Mouse (Mus musculus): ENCODE results near the gene Mthfr. TPM values are rescaled to one million over a fixed set of nuclear protein-coding genes. Genes with fewer than 3 reads are reported as not detected.

Gene Mthfr
- polyA plus RNA-seq, 1 experiment from 2014 or later: 20.4 TPM

- ATAC-seq (ENCODE audit: insufficient read depth) (no peak), DNase-seq (peak; percentile 36)
- Histone ChIP-seq H3K27ac (ENCODE audit: low read depth) (no peak overlapping the region), H3K4me3 (ENCODE audit: low read depth, low read length) (no peak overlapping the region), H3K9ac (no peak overlapping the region), H3K9me3 (ENCODE audit: low read depth, low read length) (no peaks in the 10 kb centered on the region), H3K27me3 (ENCODE audit: insufficient read depth, low read length) (no peaks in the 10 kb centered on the region), H3K4me1 (ENCODE audit: insufficient read depth) (peaks cover 13% of the 10 kb centered on the region), H3K4me2 (no peak overlapping the region), H3K36me3 (ENCODE audit: insufficient read depth) (peaks cover 16% of the 10 kb centered on the region; the same call in 1 of the 2 replicates)
- WGBS: 10% methylated on average over 7 of the region's 8 CpGs
- TF ChIP-seq CTCF (IDR thresholded peaks at IDR 0.05; ENCODE audit: low read depth): no peak
Measured at GRCm38 (mm10) chr4:148084261-148084714, 45.4 kb downstream of the Mthfr start.

GRCm38 (mm10) chr4:148085131-148085906 lies 46.4 kb downstream of the Mthfr start:
- no peak overlapping the region for H3K4me2 ChIP-seq
- 40% methylated on average over 10 of the region's 10 CpGs for WGBS
- H3K27me3 ChIP-seq (ENCODE audit: insufficient read depth, low read length): no peaks in the 10 kb centered on the region
- peaks cover 13% of the 10 kb centered on the region for H3K4me1 ChIP-seq (ENCODE audit: insufficient read depth)
- DNase-seq: no peak
- no peak overlapping the region for H3K9ac ChIP-seq
- no peak overlapping the region for H3K4me3 ChIP-seq (ENCODE audit: low read depth, low read length)
- no peak for ATAC-seq (ENCODE audit: insufficient read depth)
- peaks cover 7% of the 10 kb centered on the region; the same call in 1 of the 2 replicates for H3K36me3 ChIP-seq (ENCODE audit: insufficient read depth)
- no peak for TF ChIP-seq CTCF (IDR thresholded peaks at IDR 0.05; ENCODE audit: low read depth)
- no peak overlapping the region for H3K27ac ChIP-seq (ENCODE audit: low read depth)
- no peaks in the 10 kb centered on the region for H3K9me3 ChIP-seq (ENCODE audit: low read depth, low read length)

- Histone ChIP-seq H3K27me3 (ENCODE audit: insufficient read depth, low read length) (no peaks in the 10 kb centered on the region), H3K4me1 (ENCODE audit: insufficient read depth) (peaks cover 13% of the 10 kb centered on the region), H3K9me3 (ENCODE audit: low read depth, low read length) (no peaks in the 10 kb centered on the region), H3K4me3 (ENCODE audit: low read depth, low read length) (no peak overlapping the region), H3K4me2 (no peak overlapping the region), H3K9ac (no peak overlapping the region), H3K36me3 (ENCODE audit: insufficient read depth) (0 out of 2 replicates have a peak, but pooled peaks cover 6% of the 10 kb centered on the region), H3K27ac (ENCODE audit: low read depth) (no peak overlapping the region)
- ATAC-seq (ENCODE audit: insufficient read depth) (no peak), DNase-seq (no peak)
- WGBS: 65% methylated on average over 3 of the region's 3 CpGs
- no peak for TF ChIP-seq CTCF (IDR thresholded peaks at IDR 0.05; ENCODE audit: low read depth)
Measured at GRCm38 (mm10) chr4:148085907-148086305, 47.0 kb downstream of the Mthfr start.

- Histone ChIP-seq H3K4me1 (ENCODE audit: insufficient read depth) (peaks cover 13% of the 10 kb centered on the region), H3K9ac (peak overlapping the region; percentile 80), H3K4me2 (peak overlapping the region; percentile 87), H3K36me3 (ENCODE audit: insufficient read depth) (no peaks in the 10 kb centered on the region), H3K4me3 (ENCODE audit: low read depth, low read length) (peak overlapping the region; percentile 77), H3K27me3 (ENCODE audit: insufficient read depth, low read length) (no peaks in the 10 kb centered on the region), H3K27ac (ENCODE audit: low read depth) (peak overlapping the region; percentile 26; the same call in 1 of the 2 replicates), H3K9me3 (ENCODE audit: low read depth, low read length) (no peaks in the 10 kb centered on the region)
- DNase-seq: peak; percentile 52
- no peak for TF ChIP-seq CTCF (IDR thresholded peaks at IDR 0.05; ENCODE audit: low read depth)
- WGBS: 4% methylated on average over 30 of the region's 30 CpGs
- ATAC-seq (ENCODE audit: insufficient read depth): peak; percentile 64
Measured at GRCm38 (mm10) chr4:148087091-148087906, 48.4 kb downstream of the Mthfr start.

- Histone ChIP-seq H3K36me3 (ENCODE audit: insufficient read depth) (no peaks in the 10 kb centered on the region), H3K27ac (ENCODE audit: low read depth) (peak within 1 kb of the TSS; percentile 26; the same call in 1 of the 2 replicates), H3K4me2 (peak within 1 kb of the TSS; percentile 87), H3K4me1 (ENCODE audit: insufficient read depth) (peaks cover 13% of the 10 kb centered on the region), H3K9me3 (ENCODE audit: low read depth, low read length) (no peaks in the 10 kb centered on the region), H3K4me3 (ENCODE audit: low read depth, low read length) (peak within 1 kb of the TSS; percentile 77), H3K9ac (peak within 1 kb of the TSS; percentile 80), H3K27me3 (ENCODE audit: insufficient read depth, low read length) (no peaks in the 10 kb centered on the region)
- WGBS: 6% methylated on average over 33 of the region's 34 CpGs
- DNase-seq (peak; percentile 97), ATAC-seq (ENCODE audit: insufficient read depth) (peak; percentile 93)
- TF ChIP-seq CTCF (IDR thresholded peaks at IDR 0.05; ENCODE audit: low read depth): no peak
Measured at GRCm38 (mm10) chr4:148087907-148088527, 49.1 kb downstream of the Mthfr start, which contains the start of gene Agtrap. Gene Agtrap, minus strand, starts transcription at chr4:148088031.

GRCm38 (mm10) chr4:148089166-148089565 lies 50.3 kb downstream of the Mthfr start:
- DNase-seq (no peak), ATAC-seq (ENCODE audit: insufficient read depth) (no peak)
- Histone ChIP-seq H3K4me1 (ENCODE audit: insufficient read depth) (peaks cover 7% of the 10 kb centered on the region), H3K36me3 (ENCODE audit: insufficient read depth) (no peaks in the 10 kb centered on the region), H3K9ac (no peak overlapping the region), H3K27me3 (ENCODE audit: insufficient read depth, low read length) (no peaks in the 10 kb centered on the region), H3K9me3 (ENCODE audit: low read depth, low read length) (no peaks in the 10 kb centered on the region), H3K4me3 (ENCODE audit: low read depth, low read length) (no peak overlapping the region), H3K27ac (ENCODE audit: low read depth) (no peak overlapping the region), H3K4me2 (no peak overlapping the region)
- 64% methylated on average over 4 of the region's 4 CpGs for WGBS
- TF ChIP-seq CTCF (IDR thresholded peaks at IDR 0.05; ENCODE audit: low read depth): no peak
